Comparison of ENCODE assay signal across 21 mouse cellular contexts in genomic region chr1:55108473-55108872, GRCm38 (mm10). TPM values are rescaled to one million over a fixed set of nuclear protein-coding genes. Genes with fewer than 3 reads are reported as not detected.
A peak's percentile ranks its signal among the peaks of the same experiment; 100 is the strongest.
DNase-seq lines count a peak whose midpoint lies in the region; ATAC-seq lines count a peak whose summit lies in the region.
"Had no signal": no experiment of that assay in that cellular context is flagged by ENCODE, and none has a peak within 500 bp of the region (broad histone marks: within the 10 kb centered on the region; RNA-seq: fewer than 3 reads in every experiment).

No protein-coding gene starts in this region.

- 46% methylated on average over 2 of the region's 2 CpGs for WGBS in embryonic facial prominence, embryonic 14.5 days
- WGBS in embryonic facial prominence, embryonic 10.5 days = 60% methylated on average over 2 of the region's 2 CpGs
- WGBS in heart, embryonic 10.5 days = 60% methylated on average over 2 of the region's 2 CpGs

- no peak for ATAC-seq in embryonic facial prominence, embryonic 14.5 days (ENCODE audit: low read depth)
- ATAC-seq: forebrain, postnatal 0 days; intestine, embryonic 15.5 days had no signal

- H3K36me3 ChIP-seq in embryonic facial prominence, embryonic 14.5 days (ENCODE audit: control insufficient read depth, insufficient read depth, low read length) = no peaks in the 10 kb centered on the region
- no peaks in the 10 kb centered on the region for H3K36me3 ChIP-seq in embryonic facial prominence, embryonic 10.5 days (replicated peaks)
- H3K36me3 ChIP-seq in heart, embryonic 10.5 days = no peaks in the 10 kb centered on the region
- H3K36me3 ChIP-seq: forebrain, embryonic 12.5 days; G1E; heart, embryonic 12.5 days; hindbrain, embryonic 10.5 days; intestine, embryonic 15.5 days had no signal

- H3K4me3 ChIP-seq in embryonic facial prominence, embryonic 14.5 days (ENCODE audit: low read depth, low read length) = no peak overlapping the region
- no peak overlapping the region for H3K4me3 ChIP-seq in embryonic facial prominence, embryonic 10.5 days
- no peak overlapping the region for H3K4me3 ChIP-seq in heart, embryonic 10.5 days
- H3K4me3 ChIP-seq: forebrain, embryonic 12.5 days; gastrocnemius, adult 2 months; heart, adult 2 months; heart, embryonic 12.5 days; hindbrain, embryonic 10.5 days; intestine, embryonic 15.5 days had no signal

- peak; percentile 32 for DNase-seq in embryonic facial prominence, embryonic 14.5 days (ENCODE audit: low spot score)
- DNase-seq in embryonic facial prominence, embryonic 10.5 days (ENCODE audit: low spot score) = no peak
- DNase-seq in NIH3T3 (ENCODE audit: low read depth) (peak; percentile 23), adipocyte (ENCODE audit: low spot score) (peak; percentile 69)
- DNase-seq in gonadal fat pad, adult 2 months (ENCODE audit: low read depth) = peak; percentile 68
- DNase-seq in urinary bladder, adult 2 months (ENCODE audit: low spot score) = no peak
- DNase-seq in heart, embryonic 10.5 days (ENCODE audit: low spot score) = no peak
- no peak for DNase-seq in kidney, adult 18-20 months
- DNase-seq: adrenal gland, postnatal 10 days; cerebellum, adult 2 months; cerebellum, postnatal 10 days; forebrain, postnatal 0 days; gastrocnemius, adult 2 months; heart, adult 2 months; kidney, adult 2 months had no signal

- no peak overlapping the region for H3K4me2 ChIP-seq in embryonic facial prominence, embryonic 14.5 days (ENCODE audit: low read depth, low read length)
- H3K4me2 ChIP-seq: forebrain, embryonic 12.5 days; heart, embryonic 12.5 days; hindbrain, embryonic 14.5 days; intestine, embryonic 15.5 days had no signal

- no peaks in the 10 kb centered on the region for H3K4me1 ChIP-seq in embryonic facial prominence, embryonic 14.5 days (ENCODE audit: control insufficient read depth, insufficient read depth, low read length)
- no peaks in the 10 kb centered on the region for H3K4me1 ChIP-seq in embryonic facial prominence, embryonic 10.5 days
- H3K4me1 ChIP-seq in heart, embryonic 10.5 days = no peaks in the 10 kb centered on the region
- H3K4me1 ChIP-seq: forebrain, embryonic 12.5 days; heart, embryonic 12.5 days had no signal

- H3K27ac ChIP-seq in embryonic facial prominence, embryonic 14.5 days (replicated peaks; ENCODE audit: low read depth, low read length) = no peak overlapping the region
- no peak overlapping the region for H3K27ac ChIP-seq in embryonic facial prominence, embryonic 10.5 days (replicated peaks)
- no peak overlapping the region for H3K27ac ChIP-seq in heart, embryonic 10.5 days
- H3K27ac ChIP-seq: forebrain, embryonic 12.5 days; gastrocnemius, adult 2 months; heart, adult 2 months; hindbrain, embryonic 10.5 days; hindbrain, embryonic 14.5 days; intestine, embryonic 15.5 days had no signal

- H3K9me3 ChIP-seq in embryonic facial prominence, embryonic 14.5 days (ENCODE audit: control insufficient read depth, low read length) = peaks cover 6% of the 10 kb centered on the region; the same call in 1 of the 2 replicates
- no peaks in the 10 kb centered on the region for H3K9me3 ChIP-seq in embryonic facial prominence, embryonic 10.5 days
- no peaks in the 10 kb centered on the region for H3K9me3 ChIP-seq in heart, embryonic 10.5 days
- H3K9me3 ChIP-seq: forebrain, embryonic 12.5 days; G1E; heart, embryonic 12.5 days; hindbrain, embryonic 10.5 days; intestine, embryonic 15.5 days had no signal

- H3K9ac ChIP-seq in embryonic facial prominence, embryonic 14.5 days (ENCODE audit: low read depth, low read length) = no peak overlapping the region
- H3K9ac ChIP-seq: forebrain, embryonic 12.5 days; forebrain, postnatal 0 days; heart, embryonic 12.5 days; hindbrain, embryonic 14.5 days; intestine, embryonic 15.5 days had no signal

- H3K27me3 ChIP-seq in embryonic facial prominence, embryonic 14.5 days (replicated peaks; ENCODE audit: control insufficient read depth, insufficient read depth, low read length) = no peaks in the 10 kb centered on the region
- H3K27me3 ChIP-seq in embryonic facial prominence, embryonic 10.5 days (replicated peaks; ENCODE audit: low read depth, poor library complexity, severe bottlenecking) = no peaks in the 10 kb centered on the region
- 0 out of 2 replicates have a peak, but pooled peaks cover 3% of the 10 kb centered on the region for H3K27me3 ChIP-seq in heart, embryonic 10.5 days (ENCODE audit: insufficient read depth, poor library complexity, severe bottlenecking)
- H3K27me3 ChIP-seq: forebrain, embryonic 12.5 days; heart, embryonic 12.5 days; intestine, embryonic 15.5 days had no signal

RNA-seq across cellular contexts. Expression of gene Hspd1, which starts 20.4 kb away (rescaled TPM):
- 298 and 311 TPM in 2 replicates for polyA plus RNA-seq in embryonic facial prominence, embryonic 14.5 days (2014; fragmentation: Nextera tagmentation; extraction: Ambion mirVana)
- polyA plus RNA-seq in embryonic facial prominence, embryonic 10.5 days (2016; fragmentation: Nextera tagmentation; extraction: Ambion mirVana) = 604 and 644 TPM in 2 replicates
- polyA plus RNA-seq in gonadal fat pad, adult 2 months (2012; rRNA removed) = 35.0 and 39.5 TPM in 2 replicates
- 81.3 and 84.3 TPM in 2 replicates for polyA plus RNA-seq in urinary bladder, adult 2 months (2012; rRNA removed)
- polyA plus RNA-seq in heart, embryonic 10.5 days (2016; fragmentation: Nextera tagmentation; extraction: Ambion mirVana) = 650 and 681 TPM in 2 replicates

RNA-seq across cellular contexts. Expression of gene Hspe1, which starts 20.5 kb away (rescaled TPM):
- 387 and 459 TPM in 2 replicates for polyA plus RNA-seq in embryonic facial prominence, embryonic 14.5 days (2014; fragmentation: Nextera tagmentation; extraction: Ambion mirVana)
- polyA plus RNA-seq in embryonic facial prominence, embryonic 10.5 days (2016; fragmentation: Nextera tagmentation; extraction: Ambion mirVana) = 672 and 707 TPM in 2 replicates
- polyA plus RNA-seq in gonadal fat pad, adult 2 months (2012; rRNA removed) = 23.7 and 29.1 TPM in 2 replicates
- 149 and 170 TPM in 2 replicates for polyA plus RNA-seq in urinary bladder, adult 2 months (2012; rRNA removed)
- polyA plus RNA-seq in heart, embryonic 10.5 days (2016; fragmentation: Nextera tagmentation; extraction: Ambion mirVana) = 474 and 598 TPM in 2 replicates

RNA-seq across cellular contexts. Expression of gene Mob4, which starts 22.6 kb away (rescaled TPM):
- polyA plus RNA-seq in embryonic facial prominence, embryonic 14.5 days (2014; fragmentation: Nextera tagmentation; extraction: Ambion mirVana) = 117 and 122 TPM in 2 replicates
- polyA plus RNA-seq in embryonic facial prominence, embryonic 10.5 days (2016; fragmentation: Nextera tagmentation; extraction: Ambion mirVana) = 129 and 137 TPM in 2 replicates
- polyA plus RNA-seq in gonadal fat pad, adult 2 months (2012; rRNA removed) = 11.7 and 12.5 TPM in 2 replicates
- 47.7 and 50.7 TPM in 2 replicates for polyA plus RNA-seq in urinary bladder, adult 2 months (2012; rRNA removed)
- 101 and 112 TPM in 2 replicates for polyA plus RNA-seq in heart, embryonic 10.5 days (2016; fragmentation: Nextera tagmentation; extraction: Ambion mirVana)

RNA-seq across cellular contexts. Expression of gene Coq10b, which starts 55.9 kb away (rescaled TPM):
- 20.1 and 22.7 TPM in 2 replicates for polyA plus RNA-seq in embryonic facial prominence, embryonic 14.5 days (2014; fragmentation: Nextera tagmentation; extraction: Ambion mirVana)
- polyA plus RNA-seq in embryonic facial prominence, embryonic 10.5 days (2016; fragmentation: Nextera tagmentation; extraction: Ambion mirVana) = 21.7 and 22.0 TPM in 2 replicates
- 12.2 and 13.7 TPM in 2 replicates for polyA plus RNA-seq in gonadal fat pad, adult 2 months (2012; rRNA removed)
- polyA plus RNA-seq in urinary bladder, adult 2 months (2012; rRNA removed) = 63.1 and 78.4 TPM in 2 replicates
- polyA plus RNA-seq in heart, embryonic 10.5 days (2016; fragmentation: Nextera tagmentation; extraction: Ambion mirVana) = 24.1 and 26.6 TPM in 2 replicates

Comparison
In these comparisons a context has a peak if more than half of its experiments do, and no peak if none do; other contexts are left out.
1. DNase-seq: peak in embryonic facial prominence, embryonic 14.5 days (single experiment), NIH3T3 (single experiment), adipocyte (single experiment) and gonadal fat pad, adult 2 months (single experiment); none in embryonic facial prominence, embryonic 10.5 days (single experiment), urinary bladder, adult 2 months (single experiment), heart, embryonic 10.5 days (single experiment) and kidney, adult 18-20 months (single experiment).